ENCODE assay signal across 10 mouse cellular contexts in genomic region chr10:53466851-53467250, GRCm38 (mm10).
DNase-seq lines count a peak whose midpoint lies in the region; ATAC-seq and TF ChIP-seq lines count a peak whose summit lies in the region.
"Had no signal": no experiment of that assay in that cellular context is flagged by ENCODE, and none has a peak within 500 bp of the region (broad histone marks: within the 10 kb centered on the region; RNA-seq: fewer than 3 reads in every experiment).

No protein-coding gene starts in this region.

- intact Hi-C loops in heart, adult 2 months (cut with DNase I), result loop anchor here (1.0 kb wide), 2 partner anchors 69 to 119 kb away; no protein-coding TSS in a partner anchor

- H3K27ac ChIP-seq in hindbrain, embryonic 16.5 days (ENCODE audit: low read depth, low read length), result no peak overlapping the region
- H3K27ac ChIP-seq in hindbrain, embryonic 13.5 days, result no peak overlapping the region
- peak overlapping the region; percentile 89 for H3K27ac ChIP-seq in heart, adult 2 months
- no peak overlapping the region for H3K27ac ChIP-seq in liver, postnatal 0 days (ENCODE audit: low read depth)
- H3K27ac ChIP-seq: liver, embryonic 14.5 days had no signal

- DNase-seq in NIH3T3 (ENCODE audit: low read depth), result peak; percentile 49
- peak; percentile 58 to 69 for DNase-seq in heart, adult 2 months
- peak; percentile 5 to 50 for DNase-seq in kidney, postnatal 25 days
- DNase-seq in right cerebral cortex, postnatal 25 days, result no peak
- no peak for DNase-seq in adrenal gland, postnatal 10 days
- DNase-seq in liver, postnatal 0 days, result no peak
- DNase-seq: cerebellum, adult 11 months had no signal

- H3K9me3 ChIP-seq in hindbrain, embryonic 16.5 days (ENCODE audit: control insufficient read depth, low read length), result peaks cover 6% of the 10 kb centered on the region
- peaks cover 10% of the 10 kb centered on the region for H3K9me3 ChIP-seq in hindbrain, embryonic 13.5 days
- H3K9me3 ChIP-seq in liver, postnatal 0 days (ENCODE audit: low read length), result peaks cover 2% of the 10 kb centered on the region

- peaks cover 8% of the 10 kb centered on the region; the same call in 1 of the 2 replicates for H3K4me1 ChIP-seq in hindbrain, embryonic 16.5 days (ENCODE audit: control insufficient read depth, insufficient read depth, low read depth, low read length)
- peaks cover 13% of the 10 kb centered on the region for H3K4me1 ChIP-seq in hindbrain, embryonic 13.5 days (replicated peaks)
- H3K4me1 ChIP-seq in heart, adult 2 months (ENCODE audit: control insufficient read depth, insufficient read depth, low read length), result peaks cover 46% of the 10 kb centered on the region
- H3K4me1 ChIP-seq in liver, postnatal 0 days (ENCODE audit: insufficient read depth), result no peaks in the 10 kb centered on the region

- no peak overlapping the region for H3K9ac ChIP-seq in hindbrain, embryonic 16.5 days (ENCODE audit: low read depth, low read length)
- no peak overlapping the region for H3K9ac ChIP-seq in hindbrain, embryonic 13.5 days
- peak overlapping the region; percentile 48; the same call in 1 of the 2 replicates for H3K9ac ChIP-seq in heart, adult 2 months (ENCODE audit: low read depth, low read length)
- H3K9ac ChIP-seq in liver, postnatal 0 days (replicated peaks), result no peak overlapping the region
- H3K9ac ChIP-seq: liver, embryonic 14.5 days had no signal

- peak; percentile 65; the same call in 1 of the 2 replicates for TF ChIP-seq POLR2A in heart, adult 2 months (IDR thresholded peaks at IDR 0.05; ENCODE audit: insufficient read depth, low read depth, low read length)

- peak; percentile 41 for ATAC-seq in hindbrain, embryonic 16.5 days
- ATAC-seq in hindbrain, embryonic 13.5 days (ENCODE audit: low FRiP score), result no peak
- no peak for ATAC-seq in liver, postnatal 0 days

- no peaks in the 10 kb centered on the region for H3K27me3 ChIP-seq in hindbrain, embryonic 16.5 days (replicated peaks; ENCODE audit: control insufficient read depth, insufficient read depth, low read length)
- no peaks in the 10 kb centered on the region for H3K27me3 ChIP-seq in hindbrain, embryonic 13.5 days
- H3K27me3 ChIP-seq in heart, adult 2 months (ENCODE audit: control insufficient read depth, insufficient read depth, low read length), result no peaks in the 10 kb centered on the region
- H3K27me3 ChIP-seq in liver, postnatal 0 days (ENCODE audit: insufficient read depth, low read length), result no peaks in the 10 kb centered on the region

- 58% methylated on average over 1 of the region's 1 CpGs for WGBS in hindbrain, embryonic 16.5 days
- WGBS in hindbrain, embryonic 13.5 days, result 72% methylated on average over 1 of the region's 1 CpGs
- 19% methylated on average over 1 of the region's 1 CpGs for WGBS in heart, adult 2 months
- whole genome bisulfite sequencing in liver, postnatal 0 days (ENCODE audit: insufficient replicate concordance), result 38% methylated on average over 1 of the region's 1 CpGs

- no peaks in the 10 kb centered on the region for H3K79me2 ChIP-seq in heart, adult 2 months (replicated peaks; ENCODE audit: control insufficient read depth, insufficient read depth, low read length)

- H3K4me2 ChIP-seq in hindbrain, embryonic 16.5 days (ENCODE audit: low read length), result no peak overlapping the region
- H3K4me2 ChIP-seq in hindbrain, embryonic 13.5 days, result no peak overlapping the region
- H3K4me2 ChIP-seq in liver, postnatal 0 days (ENCODE audit: low read depth, low read length), result no peak overlapping the region

- no peak for TF ChIP-seq CTCF in heart, adult 2 months (IDR thresholded peaks at IDR 0.05)
- no peak for TF ChIP-seq CTCF in liver, postnatal 0 days (IDR thresholded peaks at IDR 0.05; ENCODE audit: low read depth)

- no peak overlapping the region for H3K4me3 ChIP-seq in hindbrain, embryonic 16.5 days (ENCODE audit: low read length)
- no peak overlapping the region for H3K4me3 ChIP-seq in hindbrain, embryonic 13.5 days
- H3K4me3 ChIP-seq in heart, adult 2 months, result no peak overlapping the region
- H3K4me3 ChIP-seq in liver, postnatal 0 days (ENCODE audit: low read depth, low read length), result no peak overlapping the region

- no peaks in the 10 kb centered on the region for H3K36me3 ChIP-seq in hindbrain, embryonic 16.5 days (ENCODE audit: control insufficient read depth, insufficient read depth, low read length)
- H3K36me3 ChIP-seq in hindbrain, embryonic 13.5 days, result no peaks in the 10 kb centered on the region; the same call in 1 of the 2 replicates
- peaks cover 28% of the 10 kb centered on the region for H3K36me3 ChIP-seq in heart, adult 2 months (ENCODE audit: control insufficient read depth, insufficient read depth, low read length)
- no peaks in the 10 kb centered on the region for H3K36me3 ChIP-seq in liver, postnatal 0 days (replicated peaks; ENCODE audit: insufficient read depth, low read length)

- peak; percentile 80; the same call in 1 of the 2 replicates for TF ChIP-seq EP300 in heart, adult 2 months (IDR thresholded peaks at IDR 0.05; ENCODE audit: insufficient read depth, low read depth, low read length)
- no peak for TF ChIP-seq EP300 in liver, postnatal 0 days (IDR thresholded peaks at IDR 0.05; ENCODE audit: low read depth)

Comparison
In these comparisons a context has a peak if more than half of its experiments do, and no peak if none do; other contexts are left out.
1. DNase-seq: peak in NIH3T3 (single experiment), heart, adult 2 months (2 of 2) and kidney, postnatal 25 days (2 of 2); none in right cerebral cortex, postnatal 25 days (single experiment), adrenal gland, postnatal 10 days (single experiment) and liver, postnatal 0 days (single experiment).